In the genomic region with DNA sequence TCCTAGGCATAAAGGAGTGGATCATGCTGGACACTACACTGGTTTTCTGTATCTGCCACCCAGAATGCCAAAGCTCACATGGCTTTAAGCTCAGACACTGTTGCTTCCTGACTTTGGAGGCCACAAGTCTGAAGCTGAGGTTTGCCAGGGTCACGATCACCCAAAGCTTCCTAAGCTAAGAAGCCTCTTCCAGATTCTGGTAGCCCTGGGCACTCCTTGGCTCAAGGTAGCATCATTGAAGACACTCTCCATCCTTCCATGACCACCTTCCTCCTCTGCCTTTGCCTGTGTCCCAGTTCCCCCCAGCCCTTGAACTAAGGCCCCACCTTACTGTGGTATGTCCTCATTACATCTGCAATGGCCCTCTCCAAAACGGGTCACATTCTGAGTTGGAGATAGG, we compare ENCODE assay signal across 17 mouse cellular contexts. TPM values are rescaled to one million over a fixed set of nuclear protein-coding genes. Genes with fewer than 3 reads are reported as not detected.
"Had no signal": no experiment of that assay in that cellular context is flagged by ENCODE, and none has a peak within 500 bp of the region (broad histone marks: within the 10 kb centered on the region; RNA-seq: fewer than 3 reads in every experiment).

No protein-coding gene starts in this region.

- H3K4me2 ChIP-seq: neural tube, embryonic 13.5 days; neural tube, embryonic 15.5 days; stomach, embryonic 15.5 days had no signal

- H3K27me3 ChIP-seq: stomach, embryonic 15.5 days had no signal

- H3K9me3 ChIP-seq: neural tube, embryonic 13.5 days; neural tube, embryonic 15.5 days; stomach, embryonic 15.5 days had no signal

- H3K27ac ChIP-seq: neural tube, embryonic 13.5 days; neural tube, embryonic 15.5 days; stomach, embryonic 15.5 days; stomach, postnatal 0 days had no signal

- H3K9ac ChIP-seq: neural tube, embryonic 13.5 days; neural tube, embryonic 15.5 days; stomach, embryonic 15.5 days had no signal

- H3K4me3 ChIP-seq: neural tube, embryonic 13.5 days; neural tube, embryonic 15.5 days; stomach, embryonic 15.5 days had no signal

- DNase-seq: retina, postnatal 1 day; right cerebral cortex, adult 18-20 months; right cerebral cortex, postnatal 14 days; right cerebral cortex, postnatal 25 days; right cerebral cortex, postnatal 4 days; spleen, adult 18-20 months; thymus, adult 18-20 months; thymus, adult 2 months; thymus, postnatal 14 days; thymus, postnatal 25 days; thymus, postnatal 36 days; thymus, postnatal 4 days had no signal

- H3K36me3 ChIP-seq: neural tube, embryonic 13.5 days; neural tube, embryonic 15.5 days; stomach, embryonic 15.5 days had no signal

RNA-seq across cellular contexts. Expression of gene Smo, which starts 13.4 kb away (rescaled TPM):
- total RNA-seq: neutrophil, adult 5-6 weeks had no signal
